Mouse (Mus musculus) liver, embryonic 16.5 days (tissue): ENCODE results near the gene Wfdc1. TPM values are rescaled to one million over a fixed set of nuclear protein-coding genes. Genes with fewer than 3 reads are reported as not detected.

Experiments
- ATAC-seq: fragments of 200-750 bp; cut with Nextera tagmentation; 2 replicates; pipeline ENCODE4 v1.8.0; 2017; ENCODE audit warnings: low read depth, mild to moderate bottlenecking, moderate number of reproducible peaks, moderate library complexity
- H3K27ac ChIP-seq: fragments of 300-500 bp; sonication (generic); 2 replicates; pipeline ENCODE4 v1.5.1; 2014; ENCODE audit warnings: mild to moderate bottlenecking, low read length
- H3K27me3 ChIP-seq: fragments of 300-500 bp; sonication (generic); 2 replicates; pipeline ENCODE4 v1.6.1; 2014; ENCODE audit warnings: low read depth, low read length, mixed read lengths; ENCODE audit not compliant: control insufficient read depth, insufficient read depth
- H3K36me3 ChIP-seq: fragments of 300-500 bp; sonication (generic); 2 replicates; pipeline ENCODE4 v1.6.1; 2014; ENCODE audit warnings: mild to moderate bottlenecking; ENCODE audit not compliant: control insufficient read depth, insufficient read depth
- H3K4me1 ChIP-seq: fragments of 300-500 bp; sonication (generic); 2 replicates; pipeline ENCODE4 v1.6.1; 2014; ENCODE audit warnings: low read depth, low read length, mixed read lengths; ENCODE audit not compliant: control insufficient read depth
- H3K4me2 ChIP-seq: fragments of 300-500 bp; sonication (generic); 2 replicates; pipeline ENCODE4 v1.6.1; 2014; ENCODE audit warnings: low read depth, low read length, mixed read lengths
- H3K4me3 ChIP-seq: fragments of 300-500 bp; sonication (generic); 2 replicates; pipeline ENCODE4 v1.5.1; 2014; ENCODE audit warnings: low read depth, mild to moderate bottlenecking, low read length
- H3K9ac ChIP-seq: fragments of 300-500 bp; sonication (generic); 2 replicates; pipeline ENCODE4 v1.6.1; 2014; ENCODE audit warnings: low read depth, low read length
- H3K9me3 ChIP-seq: fragments of 300-500 bp; sonication (generic); replicated peaks from 2 replicates; pipeline ENCODE4 v1.6.1; 2016; ENCODE audit warnings: low read length; ENCODE audit not compliant: control insufficient read depth
- WGBS: fragments of 180-500 bp; shearing (Covaris S2); extraction: QIAGEN DNeasy Blood & Tissue Kit; methylation state at CpG from one replicate; pipeline ENCODE4 v1.1.7; 2014; ENCODE audit not compliant: insufficient replicate concordance; 5-methylcytosine and 5-hydroxymethylcytosine counted together
- polyA plus RNA-seq: library from polyadenylated mRNA; unstranded; fragments of >200 nt; fragmentation: Nextera tagmentation; extraction: Ambion mirVana; gene quantifications from 2 replicates; pipeline ENCODE4 v1.2.1, GENCODE M21; 2015

Wfdc1 gene
- polyA plus RNA-seq, 1 experiment from 2014 or later: 2.7 TPM

GRCm38 (mm10) chr8:119644981-119645597 is 21.1 kb upstream of the Wfdc1 start:
- Histone ChIP-seq H3K4me3 (no peak overlapping the region), H3K9ac (no peak overlapping the region), H3K27me3 (no peaks in the 10 kb centered on the region), H3K4me1 (no peaks in the 10 kb centered on the region), H3K27ac (no peak overlapping the region), H3K9me3 (no peaks in the 10 kb centered on the region), H3K36me3 (no peaks in the 10 kb centered on the region), H3K4me2 (no peak overlapping the region)
- ATAC-seq: no peak
- 63% methylated on average over 18 of the region's 18 CpGs for WGBS

GRCm38 (mm10) chr8:119646197-119646596 is 20.0 kb upstream of the Wfdc1 start:
- H3K27me3 ChIP-seq: no peaks in the 10 kb centered on the region
- no peak overlapping the region for H3K27ac ChIP-seq
- no peak overlapping the region for H3K9ac ChIP-seq
- H3K9me3 ChIP-seq: no peaks in the 10 kb centered on the region
- ATAC-seq: no peak
- H3K4me1 ChIP-seq: no peaks in the 10 kb centered on the region
- no peak overlapping the region for H3K4me3 ChIP-seq
- H3K36me3 ChIP-seq: no peaks in the 10 kb centered on the region
- no peak overlapping the region for H3K4me2 ChIP-seq
- WGBS: 51% methylated on average over 3 of the region's 3 CpGs

- Histone ChIP-seq H3K9ac (no peak overlapping the region), H3K4me2 (no peak overlapping the region), H3K27ac (no peak overlapping the region), H3K4me3 (no peak overlapping the region), H3K36me3 (no peaks in the 10 kb centered on the region), H3K9me3 (no peaks in the 10 kb centered on the region), H3K27me3 (no peaks in the 10 kb centered on the region), H3K4me1 (no peaks in the 10 kb centered on the region)
- WGBS: 61% methylated on average over 7 of the region's 7 CpGs
- no peak for ATAC-seq
Measured at GRCm38 (mm10) chr8:119646846-119647245, 19.3 kb upstream of the Wfdc1 start.

DNA sequence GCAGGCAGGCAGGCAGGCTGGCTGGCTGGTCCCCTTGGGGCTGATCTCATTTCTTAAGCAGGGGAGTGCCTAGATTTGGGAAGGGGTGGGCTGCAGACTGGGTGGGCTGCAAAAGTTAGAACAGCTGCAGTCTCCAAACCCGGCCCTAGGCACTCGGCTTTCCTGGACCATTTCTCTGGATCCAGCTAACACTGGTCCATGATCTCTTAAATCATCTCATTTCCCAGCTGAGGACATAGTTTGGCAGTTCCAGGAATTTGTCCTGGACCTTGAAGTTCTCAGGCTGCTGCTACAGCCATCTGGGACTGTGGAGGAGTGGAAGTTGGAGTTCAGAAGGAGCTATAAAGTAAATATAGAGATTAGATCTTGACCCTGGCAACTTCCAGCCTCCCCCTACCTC is 14.8 kb upstream of the Wfdc1 start:
- Histone ChIP-seq H3K4me1 (no peaks in the 10 kb centered on the region), H3K9me3 (no peaks in the 10 kb centered on the region), H3K4me3 (no peak overlapping the region), H3K9ac (no peak overlapping the region), H3K27me3 (no peaks in the 10 kb centered on the region), H3K4me2 (no peak overlapping the region), H3K36me3 (no peaks in the 10 kb centered on the region), H3K27ac (no peak overlapping the region)
- 41% methylated on average over 2 of the region's 2 CpGs for WGBS
- ATAC-seq: no peak

GRCm38 (mm10) chr8:119656709-119657464 is 9.3 kb upstream of the Wfdc1 start:
- Histone ChIP-seq H3K4me1 (no peaks in the 10 kb centered on the region), H3K36me3 (no peaks in the 10 kb centered on the region), H3K9ac (no peak overlapping the region), H3K27me3 (no peaks in the 10 kb centered on the region), H3K4me2 (no peak overlapping the region), H3K27ac (no peak overlapping the region), H3K9me3 (no peaks in the 10 kb centered on the region), H3K4me3 (no peak overlapping the region)
- no peak for ATAC-seq
- WGBS: 46% methylated on average over 5 of the region's 5 CpGs

DNA sequence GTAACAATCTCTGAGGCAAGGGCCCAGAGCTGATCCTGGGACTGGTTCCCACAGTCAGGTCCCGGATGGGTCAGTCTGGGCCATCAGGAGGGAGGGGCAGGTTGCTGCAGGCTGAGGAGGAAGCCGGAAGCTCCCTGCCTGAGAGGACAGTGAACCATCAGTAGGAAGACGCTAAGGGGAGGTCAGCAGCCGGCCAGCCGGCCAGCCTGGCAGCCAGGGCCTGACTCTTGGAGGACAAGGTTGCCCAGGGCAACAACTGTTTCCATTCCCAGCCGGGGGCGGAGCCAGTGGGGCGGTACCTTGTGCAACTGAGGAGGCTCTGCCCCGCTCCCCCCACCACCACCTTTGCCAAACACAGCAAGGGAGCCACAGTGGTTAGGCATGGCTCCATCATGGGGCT is 5.1 kb upstream of the Wfdc1 start:
- WGBS: 28% methylated on average over 9 of the region's 9 CpGs
- no peak overlapping the region for H3K4me2 ChIP-seq
- no peaks in the 10 kb centered on the region for H3K27me3 ChIP-seq
- no peak overlapping the region for H3K4me3 ChIP-seq
- peak; percentile 41 for ATAC-seq
- no peaks in the 10 kb centered on the region for H3K4me1 ChIP-seq
- no peaks in the 10 kb centered on the region for H3K36me3 ChIP-seq
- no peaks in the 10 kb centered on the region for H3K9me3 ChIP-seq
- H3K27ac ChIP-seq: no peak overlapping the region
- no peak overlapping the region for H3K9ac ChIP-seq

- H3K27me3 ChIP-seq: no peaks in the 10 kb centered on the region; the same call in 1 of the 2 replicates
- no peaks in the 10 kb centered on the region for H3K36me3 ChIP-seq
- ATAC-seq: no peak
- H3K27ac ChIP-seq: no peak overlapping the region
- no peak overlapping the region for H3K4me2 ChIP-seq
- no peak overlapping the region for H3K4me3 ChIP-seq
- H3K9ac ChIP-seq: no peak overlapping the region
- no peaks in the 10 kb centered on the region for H3K9me3 ChIP-seq
- no peaks in the 10 kb centered on the region for H3K4me1 ChIP-seq
- WGBS: 52% methylated on average over 6 of the region's 6 CpGs
Measured at GRCm38 (mm10) chr8:119661892-119662291, 4.3 kb upstream of the Wfdc1 start.

DNA sequence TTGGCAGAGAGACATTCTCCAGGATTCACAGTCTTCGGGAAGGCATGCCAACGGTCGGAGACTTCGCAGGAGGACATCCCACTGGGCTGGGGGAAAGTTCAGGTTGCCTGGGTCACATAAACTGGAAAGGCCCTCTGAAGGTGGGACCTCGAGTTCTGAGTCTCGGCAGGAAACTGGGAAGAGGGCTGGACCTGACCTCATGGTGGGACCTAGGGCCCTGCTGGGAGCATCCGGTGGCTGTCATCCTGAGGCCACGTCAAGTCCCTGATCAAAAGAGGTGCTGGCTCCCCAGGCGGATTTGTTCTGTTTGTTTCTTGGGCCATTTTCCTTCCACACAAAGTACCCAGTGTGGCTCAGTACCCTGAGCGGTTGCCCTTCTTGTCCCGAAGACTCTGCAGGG is 2.7 kb upstream of the Wfdc1 start:
- no peak for ATAC-seq
- H3K9me3 ChIP-seq: no peaks in the 10 kb centered on the region
- H3K9ac ChIP-seq: no peak overlapping the region
- H3K27me3 ChIP-seq: no peaks in the 10 kb centered on the region; the same call in 1 of the 2 replicates
- H3K27ac ChIP-seq: no peak overlapping the region
- no peak overlapping the region for H3K4me2 ChIP-seq
- no peaks in the 10 kb centered on the region for H3K36me3 ChIP-seq
- 67% methylated on average over 11 of the region's 11 CpGs for WGBS
- H3K4me1 ChIP-seq: no peaks in the 10 kb centered on the region
- no peak overlapping the region for H3K4me3 ChIP-seq

DNA sequence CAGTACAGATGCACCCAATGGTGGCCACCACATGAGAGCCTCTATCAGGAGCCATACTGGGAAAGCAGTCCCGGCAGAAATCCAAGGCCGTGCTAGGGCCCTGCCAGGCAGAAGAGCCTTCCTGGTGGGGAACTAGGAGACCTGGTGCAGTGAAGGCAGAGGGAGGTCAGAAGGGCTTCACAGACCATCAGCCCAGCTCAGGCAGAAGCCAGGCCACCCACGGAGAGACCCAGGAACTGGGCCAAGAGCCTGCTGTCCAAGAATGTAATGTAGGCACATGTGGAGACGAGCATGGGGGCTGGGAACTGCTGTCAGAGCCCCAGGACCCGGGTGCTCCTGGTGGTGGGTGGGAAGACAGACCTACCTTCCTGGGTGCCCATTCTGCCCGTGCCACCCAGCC is 895 bp upstream of the Wfdc1 start:
- no peaks in the 10 kb centered on the region for H3K9me3 ChIP-seq
- H3K4me3 ChIP-seq: no peak overlapping the region
- ATAC-seq: no peak
- H3K27me3 ChIP-seq: no peaks in the 10 kb centered on the region; the same call in 1 of the 2 replicates
- H3K36me3 ChIP-seq: no peaks in the 10 kb centered on the region
- no peak overlapping the region for H3K27ac ChIP-seq
- WGBS: 51% methylated on average over 6 of the region's 6 CpGs
- no peaks in the 10 kb centered on the region for H3K4me1 ChIP-seq
- H3K4me2 ChIP-seq: no peak overlapping the region
- H3K9ac ChIP-seq: no peak overlapping the region
